Mouse (Mus musculus) B cell, adult 2 months (primary cell): Measurements from ENCODE around the gene Sun2.
A peak's percentile ranks its signal among the peaks of the same experiment; 100 is the strongest.

Experiments used
- DNase-seq, 2 experiments: peaks; one replicate each; pipeline ENCODE4 v3.0.0; 2022

The Sun2 gene

GRCm38 (mm10) chr15:79755176-79755575 lies 12.8 kb upstream of the Sun2 start:
- no peak for DNase-seq

GRCm38 (mm10) chr15:79753873-79754272 lies 11.5 kb upstream of the Sun2 start:
- DNase-seq, result no peak

- no peak for DNase-seq
Measured at GRCm38 (mm10) chr15:79753420-79753752, 11.1 kb upstream of the Sun2 start.

- DNase-seq, result peak; percentile 87
Measured at GRCm38 (mm10) chr15:79752742-79753419, 10.5 kb upstream of the Sun2 start.

- DNase-seq, result peak; percentile 56 to 62
Measured at GRCm38 (mm10) chr15:79751772-79752171, 9.4 kb upstream of the Sun2 start.

GRCm38 (mm10) chr15:79750266-79750665 lies 7.9 kb upstream of the Sun2 start:
- DNase-seq, result no peak

GRCm38 (mm10) chr15:79749162-79749561 lies 6.8 kb upstream of the Sun2 start:
- no peak for DNase-seq

- peak; percentile 59 for DNase-seq
Measured at GRCm38 (mm10) chr15:79747998-79748397, 5.7 kb upstream of the Sun2 start.

- no peak for DNase-seq
Measured at GRCm38 (mm10) chr15:79745883-79746282, 3.5 kb upstream of the Sun2 start.

GRCm38 (mm10) chr15:79745312-79745711 lies 3.0 kb upstream of the Sun2 start:
- no peak for DNase-seq

- no peak for DNase-seq
Measured at GRCm38 (mm10) chr15:79744742-79745141, 2.4 kb upstream of the Sun2 start.

GRCm38 (mm10) chr15:79744001-79744400 lies 1.7 kb upstream of the Sun2 start:
- no peak for DNase-seq

- no peak for DNase-seq
Measured at GRCm38 (mm10) chr15:79742706-79743023, 329 bp upstream of the Sun2 start.

- DNase-seq, result peak; percentile 65 to 71
Measured at GRCm38 (mm10) chr15:79741173-79741858, 1.0 kb downstream of the Sun2 start.

- peak in 1 of 2 experiments; percentile 12 for DNase-seq
Measured at GRCm38 (mm10) chr15:79740739-79741138, 1.6 kb downstream of the Sun2 start.

- no peak for DNase-seq
Measured at GRCm38 (mm10) chr15:79734311-79734710, 8.0 kb downstream of the Sun2 start.

- no peak for DNase-seq
Measured at GRCm38 (mm10) chr15:79733640-79734039, 8.7 kb downstream of the Sun2 start.

GRCm38 (mm10) chr15:79733192-79733591 lies 9.1 kb downstream of the Sun2 start:
- no peak for DNase-seq

- DNase-seq, result no peak
Measured at GRCm38 (mm10) chr15:79731554-79731953, 10.8 kb downstream of the Sun2 start.

GRCm38 (mm10) chr15:79728731-79729388 lies 13.5 kb downstream of the Sun2 start:
- DNase-seq, result peak in 1 of 2 experiments; percentile 15

- no peak for DNase-seq
Measured at GRCm38 (mm10) chr15:79728311-79728710, 14.0 kb downstream of the Sun2 start.

GRCm38 (mm10) chr15:79727840-79728239 lies 14.5 kb downstream of the Sun2 start:
- DNase-seq, result peak in 1 of 2 experiments; percentile 20

- peak in 1 of 2 experiments; percentile 13 for DNase-seq
Measured at GRCm38 (mm10) chr15:79725190-79725789, 17.0 kb downstream of the Sun2 start.

- peak; percentile 64 to 70 for DNase-seq
Measured at GRCm38 (mm10) chr15:79723439-79723838, 18.9 kb downstream of the Sun2 start.
